Mouse (Mus musculus): ENCODE measurements around the gene Opn5.

Gene Opn5

DNA sequence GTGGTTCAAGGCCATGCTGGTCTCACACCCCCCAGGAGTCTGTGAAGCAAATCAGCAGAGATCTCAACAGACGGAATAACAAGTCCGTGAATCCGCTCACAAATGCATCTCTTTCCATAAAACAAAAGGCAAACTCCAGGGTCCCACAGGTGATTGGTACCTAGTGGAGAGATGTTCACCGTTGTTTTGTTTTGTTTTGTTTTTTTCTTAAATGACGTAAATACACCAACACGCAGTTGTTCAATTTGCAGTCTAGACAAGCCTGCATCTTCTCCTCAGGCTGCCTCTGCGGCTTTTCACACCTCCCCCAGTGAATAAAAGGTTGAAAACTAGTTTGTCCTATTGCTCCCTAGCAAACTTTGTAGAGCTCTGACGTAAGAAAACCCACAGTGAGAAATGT is at the start of gene Opn5:
Opn5 (minus strand) TSS at position 101 of the 400 bp plus-strand sequence.
- no peak for DNase-seq (ENCODE audit: low spot score)

DNA sequence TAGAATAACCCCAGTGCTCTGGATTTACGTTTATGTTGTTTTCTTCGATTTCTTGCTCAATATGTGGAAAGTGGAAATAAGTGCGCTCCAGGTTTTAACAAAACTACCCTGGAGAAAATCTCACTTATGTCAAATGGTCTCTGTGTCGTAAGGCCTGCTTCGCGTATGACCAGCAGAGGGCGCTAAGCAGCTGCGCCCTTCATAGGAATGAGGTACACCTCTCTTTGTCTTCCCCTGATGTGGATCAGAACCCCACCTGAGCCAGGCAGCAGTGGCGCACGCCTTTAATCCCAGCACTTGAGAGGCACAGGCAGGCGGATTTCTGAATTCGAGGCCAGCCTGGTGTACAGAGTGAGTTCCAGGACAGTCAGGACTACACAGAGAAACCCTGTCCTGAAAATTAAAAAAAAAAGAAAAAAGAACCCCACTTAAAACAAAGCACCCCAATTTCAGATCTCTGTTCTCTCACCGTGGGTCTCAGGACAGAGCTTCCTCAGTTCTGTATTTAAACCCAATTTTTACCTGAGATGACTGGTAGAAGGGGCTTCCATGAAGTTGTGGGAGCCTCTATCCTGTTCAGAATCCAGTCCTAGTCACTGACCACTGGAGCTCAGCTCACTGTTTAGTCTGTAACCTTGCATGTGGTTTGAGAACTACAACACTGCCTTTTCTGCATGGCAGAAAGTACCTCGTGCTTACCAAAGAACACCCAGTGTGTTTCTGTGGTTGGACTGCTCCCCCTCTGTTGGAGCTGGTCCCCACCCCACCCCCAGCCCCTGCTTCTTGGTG is 47.6 kb upstream of the Opn5 start:
- peak; percentile 85 for DNase-seq (ENCODE audit: low spot score)

DNA sequence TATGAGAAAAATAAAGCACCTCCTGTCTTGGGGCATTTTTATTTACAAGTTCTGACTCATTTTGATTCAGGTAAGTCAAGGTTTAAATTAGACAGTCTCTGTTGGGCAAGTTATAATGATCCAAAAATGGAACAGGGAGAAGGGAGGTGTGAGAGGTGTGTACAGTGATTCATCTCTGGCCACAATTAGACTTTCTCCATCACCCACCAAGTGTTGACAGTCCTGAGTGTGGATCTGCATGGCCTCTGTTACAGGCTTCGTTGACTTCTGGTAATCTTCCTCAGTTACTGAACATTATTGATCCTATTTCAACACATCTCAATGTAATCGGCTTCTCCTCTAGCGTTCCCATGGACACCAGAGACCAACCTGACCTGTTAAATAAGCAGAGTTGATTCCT is 32.2 kb upstream of the Opn5 start:
- DNase-seq (ENCODE audit: low spot score), result no peak

DNA sequence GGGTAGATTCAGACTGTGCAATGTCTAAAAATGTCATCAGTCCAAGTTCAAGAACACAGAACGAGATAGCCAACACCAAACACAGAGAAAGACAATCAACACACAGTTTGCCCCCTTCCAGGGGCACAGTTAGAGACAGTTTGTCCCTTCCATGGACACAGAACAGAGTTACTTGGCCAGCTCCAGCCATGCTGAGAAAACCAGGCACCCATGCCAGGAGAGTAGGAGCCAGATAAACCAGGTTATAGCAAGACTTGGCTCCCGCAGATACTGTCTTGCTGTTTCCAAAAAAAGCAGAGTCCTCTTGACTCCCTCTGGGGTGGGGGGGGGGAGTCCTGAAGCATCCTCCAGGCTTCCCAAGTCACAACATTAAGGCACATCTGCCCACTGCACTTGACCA is 19.0 kb upstream of the Opn5 start:
- DNase-seq (ENCODE audit: low spot score), result no peak

DNA sequence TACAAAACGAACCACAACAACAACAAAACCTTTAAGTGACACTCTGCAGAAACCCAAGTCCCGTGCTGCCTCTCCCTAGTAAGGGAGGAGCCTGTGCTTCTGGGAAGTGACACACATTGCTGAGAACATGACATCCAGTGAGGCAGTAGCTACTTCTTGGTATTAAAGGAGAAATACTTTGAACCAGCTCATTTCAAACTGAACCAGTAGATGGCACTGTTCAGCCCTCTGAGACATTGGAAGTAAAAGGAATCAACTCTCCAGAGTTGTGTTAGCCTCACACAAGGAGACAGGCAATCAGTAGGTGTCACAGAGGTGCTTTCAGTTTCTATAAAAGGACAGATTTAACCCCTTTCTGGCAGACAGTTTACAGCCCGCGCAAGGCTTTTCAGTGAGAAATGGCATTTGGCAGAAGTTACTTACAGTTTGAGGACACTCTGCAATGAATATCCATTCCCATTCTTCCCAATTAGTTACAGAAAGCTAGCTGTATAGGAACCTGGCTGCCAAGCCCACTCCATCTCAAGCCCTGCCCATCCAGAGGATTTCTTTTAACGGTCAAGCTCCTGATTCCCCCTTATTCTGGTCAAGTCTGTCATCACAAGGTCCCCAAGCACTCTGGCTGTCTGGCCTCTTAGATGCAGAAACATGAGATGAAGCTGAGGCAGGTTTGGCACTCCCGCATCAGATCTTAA is 2.0 kb upstream of the Opn5 start:
- peak; percentile 81 for DNase-seq (ENCODE audit: low spot score)

DNA sequence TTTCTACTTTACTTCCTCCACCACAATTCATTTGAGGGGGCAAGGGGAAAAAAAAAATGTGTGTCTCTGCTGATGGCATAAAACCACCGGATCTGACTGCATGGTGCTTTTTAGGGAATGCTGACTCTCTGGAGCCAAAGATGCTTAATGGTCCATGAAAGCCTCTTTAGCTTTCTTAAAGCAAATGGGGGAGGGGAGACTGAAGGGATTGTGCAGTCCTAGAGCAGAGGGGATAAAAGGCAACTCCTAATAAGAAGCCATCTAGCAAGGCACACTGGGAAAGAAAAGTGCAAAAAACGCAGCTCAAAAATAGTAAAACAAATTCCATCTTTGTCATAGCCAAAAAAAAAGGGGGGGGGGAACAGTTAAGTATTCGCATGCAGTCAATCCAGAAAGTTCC is 2.9 kb downstream of the Opn5 start:
- DNase-seq (ENCODE audit: low spot score), result peak; percentile 57

DNA sequence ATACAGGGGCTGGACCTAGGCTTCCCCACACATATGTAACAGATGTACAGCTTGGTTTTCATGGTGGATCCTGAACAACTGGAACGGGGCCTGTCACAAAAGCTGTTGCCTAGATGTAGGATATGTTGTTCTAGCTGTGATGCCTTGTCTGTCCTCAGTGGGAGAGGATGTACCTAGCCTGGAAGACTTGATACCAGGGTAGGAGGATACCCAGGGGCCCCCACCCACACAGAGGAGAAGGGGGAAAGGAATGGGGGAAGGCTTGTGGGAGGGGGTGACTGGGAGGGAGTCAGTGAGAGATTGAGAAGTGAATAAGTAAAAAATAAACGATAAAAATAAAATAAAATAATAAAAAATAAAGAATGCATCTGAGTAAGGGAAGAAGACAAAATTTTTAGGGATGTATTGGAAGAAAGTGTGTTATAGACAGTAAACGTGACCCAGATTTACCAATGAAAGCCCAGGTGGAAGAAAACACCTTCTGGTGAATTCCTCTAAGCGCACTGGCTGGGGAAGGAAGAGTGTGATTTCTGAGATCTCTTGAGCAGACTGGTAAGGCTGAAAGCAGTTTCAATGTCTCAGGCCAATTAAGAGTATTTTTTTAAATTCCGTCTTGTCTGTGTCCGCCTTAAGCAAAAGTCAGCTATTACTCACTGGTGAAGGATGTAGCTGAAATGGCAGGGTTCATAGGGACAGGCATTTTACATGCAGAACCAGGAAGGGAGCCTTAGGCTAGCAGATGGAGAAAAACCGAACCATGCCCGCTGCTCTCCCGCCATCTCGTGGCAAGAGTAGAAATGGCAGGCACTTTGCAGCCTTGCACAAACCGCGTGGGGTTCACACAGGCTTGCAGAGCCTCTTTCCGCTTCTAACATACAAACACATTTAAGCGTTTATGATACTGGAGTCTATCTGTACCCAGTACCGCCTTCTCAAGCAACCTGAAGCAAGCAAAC is 8.1 kb downstream of the Opn5 start:
- DNase-seq (ENCODE audit: low spot score), result peak; percentile 89

DNA sequence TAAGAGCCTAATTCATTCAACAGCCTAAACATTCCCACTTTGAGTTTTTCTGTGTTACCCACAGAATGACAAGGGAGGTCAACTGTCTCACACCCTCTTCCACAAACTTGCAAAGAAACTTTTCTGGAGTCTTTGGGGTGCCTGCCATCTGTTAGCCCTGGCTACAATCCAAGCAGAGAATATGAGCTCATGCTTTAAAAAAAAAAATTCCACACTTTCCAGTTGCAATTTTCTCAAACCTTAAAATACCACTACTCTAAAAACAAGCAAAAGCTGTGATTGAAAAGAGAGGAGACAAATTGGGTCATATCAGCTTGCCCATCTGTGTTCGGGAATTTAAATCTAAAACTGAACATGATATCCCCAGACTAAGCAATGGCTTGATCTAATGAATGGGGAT is 24.7 kb downstream of the Opn5 start:
- DNase-seq (ENCODE audit: low spot score), result no peak

DNA sequence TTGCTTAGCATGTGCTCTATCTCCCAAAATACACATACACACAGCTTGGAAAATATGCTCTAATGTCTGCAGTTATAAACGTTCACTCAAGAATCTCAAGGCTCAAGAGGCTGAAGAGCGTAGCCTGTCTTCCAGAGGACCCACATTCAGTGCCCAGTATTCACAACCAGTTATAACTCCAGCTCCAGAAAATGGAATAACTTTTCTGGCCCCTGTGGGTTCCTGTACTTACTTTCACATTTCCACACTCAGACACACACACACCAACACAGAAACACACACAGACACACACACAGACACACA is 28.2 kb downstream of the Opn5 start:
- no peak for DNase-seq (ENCODE audit: low spot score)

DNA sequence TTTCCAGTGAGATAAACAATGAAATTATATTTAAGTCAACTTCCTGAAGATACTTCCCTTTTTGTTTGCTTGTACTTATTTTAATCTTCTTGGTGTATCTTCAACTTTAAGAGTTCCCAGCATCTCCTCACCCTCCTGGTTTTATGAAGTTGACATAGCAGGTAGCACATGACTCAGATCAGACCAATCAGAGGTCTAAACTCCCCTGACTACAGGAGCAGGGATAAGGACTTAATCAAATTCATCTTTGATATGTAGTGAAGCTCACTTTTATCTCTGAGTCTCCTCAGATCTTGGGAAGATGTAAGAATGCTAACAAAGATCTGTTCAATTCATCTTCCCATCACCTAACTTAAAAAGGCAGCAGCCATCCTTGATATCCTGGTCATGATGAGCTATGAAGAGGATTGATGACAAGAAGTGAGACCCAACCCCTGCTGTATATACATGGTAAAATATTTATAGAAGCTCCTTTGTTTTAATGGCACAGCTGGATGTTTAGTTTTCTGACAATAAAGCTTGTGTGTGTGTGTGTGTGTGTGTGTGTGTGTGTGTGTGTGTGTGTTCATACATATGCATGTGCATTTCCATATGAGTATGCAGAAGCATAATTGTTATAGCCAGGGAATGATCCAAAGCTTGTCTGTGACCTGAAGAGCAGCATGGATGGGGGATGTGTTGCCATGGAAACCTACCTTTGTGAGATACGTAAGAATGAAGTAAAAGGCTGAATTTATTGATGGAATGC is 28.7 kb downstream of the Opn5 start:
- DNase-seq (ENCODE audit: low spot score), result no peak

DNA sequence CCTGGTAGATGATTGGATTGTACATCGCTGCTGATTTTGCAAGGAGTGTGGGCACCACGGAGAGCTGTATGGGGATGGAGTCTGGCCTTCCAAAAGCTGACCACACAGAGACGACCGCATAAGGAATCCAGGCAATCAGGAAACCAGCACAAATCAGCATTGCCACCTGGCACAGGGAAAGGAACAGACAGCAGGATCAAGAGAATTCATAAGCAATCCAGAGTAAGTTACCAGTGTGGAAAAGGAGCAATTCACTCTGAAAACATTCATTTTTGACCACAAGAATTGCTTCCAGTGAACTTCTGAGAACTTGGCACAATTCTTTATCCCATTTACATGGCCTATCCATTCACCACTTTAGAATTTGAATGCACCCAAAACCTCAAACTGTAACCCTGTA is 30.6 kb downstream of the Opn5 start:
- no peak for DNase-seq (ENCODE audit: low spot score)

DNA sequence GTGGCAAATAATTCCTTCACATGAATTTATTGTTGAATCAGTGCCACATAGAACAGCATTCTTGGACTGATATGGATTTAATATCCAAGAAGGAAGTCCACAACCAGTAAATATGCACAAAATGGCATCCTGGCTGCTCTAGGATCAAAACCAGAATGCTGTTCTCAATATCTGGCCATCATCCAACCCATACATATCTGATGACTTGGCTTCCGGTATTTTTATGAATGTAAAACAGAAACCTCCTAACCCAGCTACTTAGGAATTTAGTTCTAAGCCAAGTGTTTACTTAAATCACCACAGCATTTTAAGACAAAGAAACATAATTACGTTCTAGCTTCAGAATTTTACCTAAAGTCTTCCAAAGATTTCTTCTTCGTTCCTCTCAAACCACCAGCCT is 31.0 kb downstream of the Opn5 start:
- no peak for DNase-seq (ENCODE audit: low spot score)

DNA sequence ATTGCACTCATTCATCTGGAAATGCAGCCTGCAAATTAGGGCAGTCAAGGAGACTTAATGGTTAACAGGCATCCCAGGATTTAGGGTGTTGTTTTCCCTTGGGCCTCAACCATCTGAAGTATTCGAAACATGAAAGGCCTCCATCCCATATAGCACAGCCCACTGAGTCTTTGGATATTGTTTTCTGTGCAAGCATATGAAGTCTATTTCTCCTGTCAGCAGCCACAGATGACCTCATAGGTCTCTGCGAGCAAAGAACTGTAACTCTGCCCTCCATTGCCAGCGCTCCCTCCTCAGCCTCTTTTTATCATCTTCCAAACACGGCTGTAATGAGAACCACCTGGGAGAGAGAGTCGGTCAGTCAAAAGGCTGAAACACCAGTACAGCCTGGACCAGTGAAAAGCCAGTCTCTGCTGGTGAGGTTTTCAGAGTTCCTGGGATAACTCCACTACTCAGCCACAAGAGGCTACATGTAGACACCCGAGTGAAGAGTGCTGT is 34.5 kb downstream of the Opn5 start:
- peak; percentile 59 for DNase-seq (ENCODE audit: low spot score)

DNA sequence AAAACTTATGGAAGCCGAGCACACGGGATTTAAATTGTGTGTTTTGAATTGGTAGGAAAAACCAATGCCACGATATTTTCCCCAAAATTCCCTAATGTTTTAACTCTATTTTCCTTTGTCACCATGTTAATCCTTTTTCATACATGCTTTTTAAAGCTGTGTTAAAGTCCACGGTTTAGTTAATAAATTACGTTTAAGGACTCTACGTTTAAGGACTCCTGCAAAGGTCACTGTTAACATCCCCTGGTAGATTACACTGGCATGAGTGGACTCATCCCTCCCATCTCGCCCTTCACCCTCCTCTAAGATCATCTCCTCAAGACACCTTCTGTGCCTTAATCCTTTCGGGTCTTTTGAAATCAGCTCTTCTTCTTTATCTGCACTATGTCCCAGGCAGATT is 37.4 kb downstream of the Opn5 start:
- DNase-seq (ENCODE audit: low spot score), result no peak

DNA sequence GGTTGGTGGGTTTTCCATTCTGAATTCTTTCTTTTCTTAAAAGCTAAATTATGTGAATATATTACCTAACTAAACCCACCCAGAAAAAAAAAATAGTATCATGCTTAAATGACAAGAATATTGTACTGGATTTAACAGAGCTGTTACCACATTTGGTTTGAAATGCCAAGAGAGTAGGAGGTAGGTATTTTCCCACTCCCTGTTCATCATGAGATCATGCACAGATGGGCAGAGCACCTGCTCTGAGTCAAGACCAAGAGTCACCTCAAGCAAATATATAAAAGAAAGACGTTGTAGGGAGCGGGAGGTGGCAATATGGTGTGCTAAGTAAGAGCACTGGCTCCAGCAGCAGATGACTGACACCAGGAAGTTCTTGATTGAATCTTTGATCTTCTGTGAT is 61.6 kb downstream of the Opn5 start:
- no peak for DNase-seq (ENCODE audit: low spot score)

DNA sequence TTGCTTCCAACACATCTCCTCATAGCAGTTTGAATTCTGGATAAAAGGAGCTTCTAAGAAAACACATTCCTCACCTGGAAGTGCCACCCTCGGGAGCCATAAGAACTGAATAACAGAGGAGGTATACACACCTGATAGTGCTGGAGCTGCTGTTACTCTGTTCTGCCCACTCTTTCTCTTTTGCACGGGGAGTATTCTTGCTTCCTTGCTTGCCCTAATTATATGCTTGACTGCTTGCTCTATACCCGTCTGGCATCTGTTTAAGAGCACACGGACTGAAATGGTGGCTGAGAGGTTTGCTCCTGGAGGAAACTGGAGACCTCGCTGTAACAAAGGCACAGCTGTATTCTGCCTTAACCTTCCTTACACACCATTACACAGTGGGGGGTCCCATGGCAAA is 81.0 kb downstream of the Opn5 start:
- peak; percentile 34 for DNase-seq (ENCODE audit: low spot score)

DNA sequence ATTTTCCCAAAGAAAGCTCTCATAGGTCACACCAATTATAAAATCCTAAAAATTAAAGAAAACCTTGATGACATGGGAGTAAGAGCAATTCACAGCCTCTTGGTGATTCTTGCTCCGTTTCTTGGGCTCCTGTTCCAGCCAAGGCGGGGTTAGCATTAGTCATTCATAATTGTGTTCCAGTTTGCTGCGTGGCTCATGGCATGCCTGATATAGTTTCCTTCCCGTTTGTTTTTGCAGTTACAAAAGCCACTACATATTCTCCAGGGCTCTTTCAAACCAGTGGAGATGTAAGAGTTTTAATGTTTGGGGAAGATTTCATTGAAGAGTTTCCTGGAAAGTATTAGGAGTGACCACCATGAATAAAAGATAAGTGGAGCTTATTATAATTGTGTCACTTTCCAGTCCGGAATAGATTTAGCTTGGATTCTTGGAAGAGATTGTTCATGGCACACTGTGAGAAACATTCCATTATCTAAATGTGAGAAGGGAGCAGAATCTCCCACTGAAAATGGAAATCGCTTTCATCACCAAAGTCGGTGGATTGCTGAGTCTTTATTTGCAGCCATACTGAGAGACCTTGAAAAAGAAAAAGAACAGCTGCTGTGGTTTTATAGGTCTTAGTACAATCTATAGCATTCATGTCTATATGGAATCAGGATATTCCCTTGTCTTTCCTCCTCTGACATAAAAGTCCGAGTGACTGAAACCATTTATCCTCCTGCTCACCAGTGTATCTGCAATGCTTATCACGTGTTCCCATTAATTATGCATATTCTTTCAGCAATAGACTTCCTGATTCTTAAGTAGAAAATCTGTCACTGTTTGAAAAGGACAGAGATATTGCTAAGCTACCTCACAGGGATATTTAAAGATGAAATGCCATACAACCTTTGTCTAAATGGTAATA is 101.6 kb downstream of the Opn5 start:
- DNase-seq (ENCODE audit: low spot score), result no peak

Measured in retina, embryonic 14.5 days (tissue).